Mouse (Mus musculus): ENCODE results near the gene Rnf4. TPM values are rescaled to one million over a fixed set of nuclear protein-coding genes. Genes with fewer than 3 reads are reported as not detected.

Rnf4 gene
- total RNA-seq (2023), result 100 to 1,000 TPM; 165 to 171 TPM

DNA sequence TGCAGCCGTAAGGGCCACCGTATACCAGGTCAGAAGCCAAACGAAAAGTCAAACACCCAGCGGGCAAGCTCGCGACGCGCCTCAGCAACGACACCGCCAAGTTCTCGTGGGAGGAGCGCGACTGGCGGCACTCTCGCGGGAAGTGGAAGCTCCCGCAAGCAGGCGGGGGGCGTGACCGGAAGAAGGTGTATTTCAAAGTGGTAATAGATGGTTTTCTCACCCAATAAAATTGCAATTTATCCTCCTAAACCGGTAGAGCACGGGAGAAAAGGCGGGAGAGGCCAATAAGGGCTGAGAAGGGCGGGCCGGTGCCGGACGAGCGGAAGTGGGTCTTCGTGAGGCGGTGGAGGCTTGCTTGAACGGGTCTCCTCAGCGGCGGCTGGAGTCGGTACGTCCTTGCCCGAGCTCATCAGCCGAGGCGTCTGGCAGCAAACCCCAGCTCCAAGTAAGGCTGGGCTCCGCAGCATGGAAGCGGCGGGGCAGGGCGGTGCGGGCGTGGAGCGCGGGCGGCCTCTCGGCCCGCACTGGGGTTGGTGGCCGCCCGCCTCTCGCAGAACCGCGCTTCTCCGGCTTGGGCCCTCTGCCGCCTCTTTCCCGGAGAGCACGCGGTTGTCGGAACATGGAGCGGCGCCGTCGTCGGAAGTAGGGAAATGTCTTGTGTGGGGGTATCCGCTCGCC is at the start of gene Rnf4:
Gene Rnf4 (plus strand): TSS at position 193 of the 678 bp plus-strand sequence.

DNA sequence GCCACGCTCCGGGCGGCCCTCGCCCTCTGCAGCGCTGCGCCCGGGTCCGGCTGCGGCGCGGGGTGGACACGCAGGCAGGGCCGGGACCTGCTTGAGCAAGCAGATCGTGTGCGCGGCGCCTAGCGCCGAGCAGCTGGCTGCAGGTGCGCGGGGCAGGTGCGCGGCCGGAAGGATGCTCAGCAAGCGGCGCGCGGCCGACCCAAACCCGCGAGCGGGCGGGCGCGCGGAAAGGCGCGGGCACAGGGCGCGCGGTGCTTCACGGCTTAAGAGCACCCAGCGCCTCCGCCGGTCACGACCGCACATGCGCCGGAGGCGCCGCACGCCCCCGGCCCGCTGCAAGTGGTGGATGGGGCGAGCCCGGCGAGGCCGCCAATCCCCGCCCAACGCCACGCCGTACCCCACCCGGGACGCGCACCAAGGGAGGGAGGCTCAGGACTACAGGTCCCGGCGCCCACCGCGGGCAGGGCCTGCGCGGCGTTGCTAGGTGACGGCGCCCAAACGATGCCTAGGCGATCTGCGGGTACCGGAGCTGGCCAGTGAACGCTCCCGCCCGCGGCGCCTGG is 47.9 kb upstream of the Rnf4 start, which contains the start of the genes Zfyve28 and Cfap99:
Gene Zfyve28 (minus strand): TSS at position 296 of the 563 bp plus-strand sequence.
Gene Cfap99 (plus strand): TSS at position 447 of the 563 bp plus-strand sequence.

DNA sequence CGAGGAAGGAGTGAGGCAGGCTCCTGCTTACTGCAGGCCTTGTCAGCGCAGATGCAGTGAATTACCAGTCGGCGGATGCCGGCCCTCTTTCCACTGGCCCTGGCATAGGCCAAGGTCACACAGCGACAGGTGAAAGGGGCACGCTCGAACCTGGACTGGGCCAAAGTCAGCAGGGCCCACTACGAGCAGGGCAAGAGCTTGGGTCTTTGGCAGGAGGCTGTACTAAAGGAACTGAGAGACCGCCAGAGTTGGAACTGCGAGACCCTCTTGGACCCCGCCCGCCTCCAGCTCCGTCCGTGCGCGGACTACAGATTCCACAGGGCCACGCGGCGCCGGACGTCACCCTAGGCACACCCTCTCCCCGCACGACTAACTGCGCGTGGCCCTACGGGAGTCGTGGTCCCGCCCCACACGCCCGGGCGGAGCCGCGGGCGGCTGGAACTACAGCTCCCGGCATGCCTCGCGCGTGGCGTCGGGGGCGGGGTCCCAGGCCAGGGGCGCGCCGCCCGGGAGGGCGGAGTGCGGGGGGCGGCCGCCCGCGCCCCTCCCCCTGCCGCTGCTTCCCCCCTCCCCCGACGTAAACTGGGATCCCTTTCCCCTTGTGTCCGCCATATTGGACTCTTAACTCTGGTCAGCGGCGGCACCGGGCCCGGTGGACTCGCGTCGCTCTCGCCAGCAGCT is 33.4 kb downstream of the Rnf4 start, which contains the start of gene Fam193a:
Gene Fam193a (plus strand): TSS at position 593 of the 681 bp plus-strand sequence.

Other genes with a start within 250 kb of the Rnf4 start
- under 1 TPM in 1 of 2 experiments, not detected in 1; 0.84 TPM for gene Poln, start 166.8 kb upstream of the Rnf4 start, total RNA-seq (2023)
- 10 to 100 TPM in 1 of 2 experiments, 1 to 10 TPM in 1; 9.5 to 10.6 TPM for gene Haus3, start 166.8 kb upstream of the Rnf4 start, total RNA-seq (2023)
- 10 to 100 TPM; 49.7 to 57.5 TPM for gene Mxd4, start 148.6 kb upstream of the Rnf4 start, total RNA-seq (2023)
- 10 to 100 TPM in 1 of 2 experiments, 1 to 10 TPM in 1; 7.0 to 10.2 TPM for gene Zfyve28, start 47.8 kb upstream of the Rnf4 start, total RNA-seq (2023)
- 1 to 10 TPM in 1 of 2 experiments, under 1 TPM in 1; 0.45 to 1.1 TPM for gene Cfap99, start 47.7 kb upstream of the Rnf4 start, total RNA-seq (2023)
- 10 to 100 TPM; 55.5 to 58.5 TPM for gene Fam193a, start 33.6 kb downstream of the Rnf4 start, total RNA-seq (2023)
- gene Tnip2, start 177.7 kb downstream of the Rnf4 start, total RNA-seq (2023), result 10 to 100 TPM; 49.6 to 58.2 TPM
- gene Sh3bp2, start 189.5 kb downstream of the Rnf4 start, total RNA-seq (2023), result 100 to 1,000 TPM; 139 to 147 TPM
- 100 to 1,000 TPM; 105 to 107 TPM for gene Add1, start 237.4 kb downstream of the Rnf4 start, total RNA-seq (2023)